Mouse (Mus musculus) limb, embryonic 12.5 days (tissue): ENCODE results near the gene Nf2. TPM values are rescaled to one million over a fixed set of nuclear protein-coding genes. Genes with fewer than 3 reads are reported as not detected.

ENCODE experiments used
- ATAC-seq: fragments of 200-750 bp; cut with Nextera tagmentation; 2 replicates; pipeline ENCODE4 v1.8.0; 2017; ENCODE audit warnings: low read depth, moderate TSS enrichment; ENCODE audit not compliant: insufficient number of reproducible peaks, insufficient read depth, low FRiP score, low TSS enrichment
- H3K27ac ChIP-seq: fragments of 300-500 bp; sonication (generic); 2 replicates; pipeline ENCODE4 v1.5.1; 2016; ENCODE audit warnings: mild to moderate bottlenecking, moderate library complexity
- H3K27me3 ChIP-seq: fragments of 300-500 bp; sonication (generic); 2 replicates; pipeline ENCODE4 v1.6.1; 2016; ENCODE audit warnings: mild to moderate bottlenecking, moderate library complexity
- H3K36me3 ChIP-seq: fragments of 300-500 bp; sonication (generic); 2 replicates; pipeline ENCODE4 v1.6.1; 2016; ENCODE audit warnings: mild to moderate bottlenecking, moderate library complexity
- H3K4me1 ChIP-seq: fragments of 300-500 bp; sonication (generic); replicated peaks from 2 replicates; pipeline ENCODE4 v1.6.1; 2016
- H3K4me2 ChIP-seq: fragments of 300-500 bp; sonication (generic); 2 replicates; pipeline ENCODE4 v1.6.1; 2016; ENCODE audit warnings: mild to moderate bottlenecking, moderate library complexity
- H3K4me3 ChIP-seq: fragments of 300-500 bp; sonication (generic); replicated peaks from 2 replicates; pipeline ENCODE4 v1.5.1; 2016; ENCODE audit warnings: mild to moderate bottlenecking
- H3K9ac ChIP-seq: fragments of 300-500 bp; sonication (generic); replicated peaks from 2 replicates; pipeline ENCODE4 v1.6.1; 2016; ENCODE audit warnings: mild to moderate bottlenecking, moderate library complexity
- H3K9me3 ChIP-seq: fragments of 300-500 bp; sonication (generic); 2 replicates; pipeline ENCODE4 v1.6.1; 2016; ENCODE audit warnings: mild to moderate bottlenecking, moderate library complexity
- WGBS: fragments of 180-500 bp; shearing (Covaris S2); methylation state at CpG from one replicate; pipeline ENCODE4 v1.1.7; 2016; 5-methylcytosine and 5-hydroxymethylcytosine counted together
- polyA plus RNA-seq: library from polyadenylated mRNA; unstranded; fragments of >200 nt; fragmentation: Nextera tagmentation; extraction: Ambion mirVana; gene quantifications from 2 replicates; pipeline ENCODE4 v1.2.1, GENCODE M21; 2016

Gene Nf2
- polyA plus RNA-seq, 1 experiment from 2014 or later, result 59.8 TPM

DNA sequence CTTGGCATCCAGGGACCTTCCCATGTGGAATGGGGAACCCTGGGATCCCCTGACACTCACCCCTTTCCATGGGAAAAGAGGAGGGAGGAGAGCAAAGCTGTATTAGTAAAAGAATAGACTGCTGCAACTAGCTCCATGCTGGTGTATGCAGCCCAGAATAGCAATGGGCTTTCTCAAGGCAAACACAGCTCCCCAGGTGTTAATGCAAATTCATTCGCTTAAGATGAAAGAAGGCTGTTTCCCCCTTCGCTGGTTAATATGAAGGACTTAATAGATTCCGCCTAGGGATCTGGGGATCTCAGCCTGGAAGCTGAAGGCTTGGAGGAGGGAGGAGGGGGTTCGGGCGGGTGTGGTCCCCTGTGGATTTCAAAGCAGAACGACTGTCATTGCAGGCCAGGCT lies 87.3 kb downstream of the Nf2 start:
- 13% methylated on average over 6 of the region's 6 CpGs for WGBS
- peaks cover 42% of the 10 kb centered on the region for H3K27me3 ChIP-seq

GRCm38 (mm10) chr11:4760438-4760837 lies 88.9 kb downstream of the Nf2 start:
- no peak overlapping the region for H3K4me3 ChIP-seq
- peaks cover 47% of the 10 kb centered on the region for H3K27me3 ChIP-seq
- no peak overlapping the region for H3K9ac ChIP-seq
- no peaks in the 10 kb centered on the region for H3K4me1 ChIP-seq
- no peak overlapping the region for H3K27ac ChIP-seq
- no peaks in the 10 kb centered on the region for H3K36me3 ChIP-seq
- H3K4me2 ChIP-seq, result no peak overlapping the region
- no peaks in the 10 kb centered on the region for H3K9me3 ChIP-seq
- WGBS, result 9% methylated on average over 4 of the region's 4 CpGs
- no peak for ATAC-seq

More for the DNA sequence above, 87.3 kb downstream of the Nf2 start:
- Histone ChIP-seq H3K9ac (no peak overlapping the region), H3K4me3 (no peak overlapping the region), H3K36me3 (peaks cover 4% of the 10 kb centered on the region; the same call in 1 of the 2 replicates), H3K4me2 (no peak overlapping the region), H3K9me3 (no peaks in the 10 kb centered on the region), H3K27ac (no peak overlapping the region), H3K4me1 (no peaks in the 10 kb centered on the region)
- ATAC-seq, result no peak

DNA sequence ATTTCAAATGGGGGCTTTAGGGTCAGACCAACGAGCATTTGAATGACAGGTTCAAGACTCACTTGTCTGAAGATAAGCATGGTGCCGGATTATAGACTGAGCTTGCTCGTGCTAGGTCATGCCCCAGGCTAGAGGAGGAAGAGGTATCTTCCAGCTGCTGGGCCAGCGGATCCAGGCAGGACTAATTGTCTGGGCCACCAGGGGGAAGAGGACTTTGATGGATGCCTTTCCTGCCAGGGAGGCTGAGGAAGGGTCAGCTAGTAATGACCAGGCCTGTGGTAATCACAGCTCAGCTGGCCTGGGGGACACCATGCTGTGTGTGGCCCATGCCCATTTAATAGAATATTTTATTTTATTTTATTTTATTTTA lies 91.6 kb downstream of the Nf2 start:
- Histone ChIP-seq H3K4me2 (no peak overlapping the region), H3K9me3 (peaks cover 6% of the 10 kb centered on the region; the same call in 1 of the 2 replicates), H3K36me3 (no peaks in the 10 kb centered on the region), H3K9ac (no peak overlapping the region), H3K4me1 (peaks cover 5% of the 10 kb centered on the region; the same call in 1 of the 2 replicates), H3K27ac (no peak overlapping the region), H3K27me3 (peaks cover 41% of the 10 kb centered on the region), H3K4me3 (no peak overlapping the region)
- WGBS, result 20% methylated on average over 4 of the region's 4 CpGs
- no peak for ATAC-seq

GRCm38 (mm10) chr11:4756984-4757788 lies 92.2 kb downstream of the Nf2 start:
- Histone ChIP-seq H3K4me3 (no peak overlapping the region), H3K4me2 (no peak overlapping the region), H3K4me1 (peaks cover 6% of the 10 kb centered on the region; the same call in 1 of the 2 replicates), H3K36me3 (no peaks in the 10 kb centered on the region), H3K27ac (no peak overlapping the region), H3K9ac (no peak overlapping the region), H3K27me3 (peaks cover 41% of the 10 kb centered on the region), H3K9me3 (peaks cover 6% of the 10 kb centered on the region; the same call in 1 of the 2 replicates)
- 45% methylated on average over 11 of the region's 11 CpGs for WGBS
- ATAC-seq, result no peak

DNA sequence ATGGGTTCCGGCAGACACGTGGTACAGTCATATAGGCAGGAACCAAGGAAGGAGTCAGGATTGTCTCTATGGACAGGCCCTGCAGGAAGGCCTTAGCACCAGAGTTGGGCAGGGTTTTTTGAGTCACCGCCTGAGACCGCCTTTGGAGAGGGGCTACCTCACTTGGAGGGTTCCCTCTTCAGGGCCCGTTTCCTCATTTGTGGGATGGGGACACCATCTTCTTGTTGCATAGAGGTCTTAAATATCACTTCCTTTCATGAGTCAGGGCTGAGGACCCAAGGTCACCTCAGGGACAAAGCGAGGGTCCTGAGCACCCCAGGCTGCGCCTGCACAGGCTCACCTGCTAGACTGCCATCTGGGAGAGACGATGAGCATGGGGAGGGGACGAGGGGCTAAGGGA lies 92.9 kb downstream of the Nf2 start:
- H3K27ac ChIP-seq, result no peak overlapping the region
- H3K4me3 ChIP-seq, result no peak overlapping the region
- H3K36me3 ChIP-seq, result no peaks in the 10 kb centered on the region
- H3K9ac ChIP-seq, result no peak overlapping the region
- peaks cover 41% of the 10 kb centered on the region for H3K27me3 ChIP-seq
- H3K4me2 ChIP-seq, result no peak overlapping the region
- 77% methylated on average over 9 of the region's 9 CpGs for WGBS
- peaks cover 6% of the 10 kb centered on the region; the same call in 1 of the 2 replicates for H3K4me1 ChIP-seq
- ATAC-seq, result no peak
- H3K9me3 ChIP-seq, result peaks cover 6% of the 10 kb centered on the region; the same call in 1 of the 2 replicates

GRCm38 (mm10) chr11:4754867-4755266 lies 94.5 kb downstream of the Nf2 start:
- Histone ChIP-seq H3K4me2 (no peak overlapping the region), H3K9me3 (peaks cover 6% of the 10 kb centered on the region; the same call in 1 of the 2 replicates), H3K4me1 (peaks cover 6% of the 10 kb centered on the region; the same call in 1 of the 2 replicates), H3K27me3 (peaks cover 42% of the 10 kb centered on the region), H3K4me3 (no peak overlapping the region), H3K27ac (no peak overlapping the region), H3K9ac (no peak overlapping the region), H3K36me3 (no peaks in the 10 kb centered on the region)
- WGBS, result 80% methylated on average over 11 of the region's 11 CpGs
- no peak for ATAC-seq

- no peaks in the 10 kb centered on the region for H3K36me3 ChIP-seq
- H3K27me3 ChIP-seq, result peaks cover 50% of the 10 kb centered on the region
- peaks cover 6% of the 10 kb centered on the region; the same call in 1 of the 2 replicates for H3K4me1 ChIP-seq
- no peak overlapping the region for H3K27ac ChIP-seq
- no peak overlapping the region for H3K4me3 ChIP-seq
- H3K9me3 ChIP-seq, result peaks cover 6% of the 10 kb centered on the region; the same call in 1 of the 2 replicates
- no peak for ATAC-seq
- whole genome bisulfite sequencing, result 93% methylated on average over 3 of the region's 3 CpGs
- no peak overlapping the region for H3K9ac ChIP-seq
- H3K4me2 ChIP-seq, result no peak overlapping the region
Observed at GRCm38 (mm10) chr11:4754036-4754435, 95.3 kb downstream of the Nf2 start.

- H3K9me3 ChIP-seq, result peaks cover 6% of the 10 kb centered on the region; the same call in 1 of the 2 replicates
- H3K9ac ChIP-seq, result no peak overlapping the region
- no peak overlapping the region for H3K27ac ChIP-seq
- WGBS, result 25% methylated on average over 10 of the region's 10 CpGs
- no peak overlapping the region for H3K4me3 ChIP-seq
- no peak overlapping the region for H3K4me2 ChIP-seq
- H3K36me3 ChIP-seq, result no peaks in the 10 kb centered on the region
- peaks cover 62% of the 10 kb centered on the region for H3K27me3 ChIP-seq
- no peak for ATAC-seq
- peaks cover 6% of the 10 kb centered on the region; the same call in 1 of the 2 replicates for H3K4me1 ChIP-seq
Observed at GRCm38 (mm10) chr11:4752836-4753235, 96.5 kb downstream of the Nf2 start.

DNA sequence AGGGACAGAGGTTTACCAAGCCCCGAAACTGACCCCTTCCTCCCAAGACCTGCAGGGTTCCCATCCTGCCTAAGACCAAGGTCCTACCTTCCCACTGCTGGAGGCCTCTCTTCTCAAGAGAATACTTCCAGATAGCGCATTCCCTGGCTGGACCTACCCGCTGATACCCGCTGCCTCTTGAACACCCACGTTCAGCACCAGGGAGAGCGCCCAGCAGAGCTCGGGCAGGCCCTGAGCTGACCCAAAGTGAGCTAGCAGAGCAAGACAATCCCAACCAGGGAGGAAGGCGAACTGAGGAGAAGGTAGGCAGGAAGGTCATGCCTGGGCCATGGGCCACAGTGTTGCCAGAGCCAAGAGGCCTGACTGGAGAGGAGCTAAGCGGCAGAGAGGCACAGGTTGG lies 99.1 kb downstream of the Nf2 start:
- H3K9ac ChIP-seq, result no peak overlapping the region
- H3K4me3 ChIP-seq, result no peak overlapping the region
- H3K27ac ChIP-seq, result no peak overlapping the region
- H3K4me2 ChIP-seq, result no peak overlapping the region
- WGBS, result 4% methylated on average over 9 of the region's 9 CpGs
- no peaks in the 10 kb centered on the region for H3K36me3 ChIP-seq
- no peak for ATAC-seq
- H3K27me3 ChIP-seq, result peaks cover 81% of the 10 kb centered on the region
- H3K4me1 ChIP-seq, result peaks cover 24% of the 10 kb centered on the region
- H3K9me3 ChIP-seq, result peaks cover 6% of the 10 kb centered on the region; the same call in 1 of the 2 replicates

DNA sequence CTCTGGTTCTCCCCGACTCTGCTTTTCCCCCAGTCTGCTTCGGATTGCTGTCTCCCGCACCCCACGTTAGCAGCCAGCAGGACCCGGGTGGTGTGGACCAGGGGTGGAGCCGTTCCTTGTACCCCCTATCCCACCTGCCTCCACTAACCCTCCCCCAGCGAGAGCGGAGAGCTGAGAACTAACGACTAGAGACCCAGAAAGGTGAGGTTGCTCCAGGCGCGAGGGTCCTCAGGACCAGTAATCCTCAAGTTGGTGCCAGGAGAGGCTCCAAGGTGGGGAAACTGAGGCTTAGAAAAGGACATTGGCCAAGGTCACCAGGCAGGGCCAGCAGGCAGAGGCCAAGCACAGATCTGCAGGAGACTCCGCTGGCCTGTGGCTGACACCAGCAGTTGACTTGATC lies 102.1 kb downstream of the Nf2 start:
- Histone ChIP-seq H3K4me2 (peak overlapping the region; percentile 97), H3K4me3 (peak overlapping the region; percentile 53), H3K9ac (peak overlapping the region; percentile 44; the same call in 1 of the 2 replicates), H3K9me3 (no peaks in the 10 kb centered on the region), H3K4me1 (peaks cover 18% of the 10 kb centered on the region), H3K36me3 (no peaks in the 10 kb centered on the region), H3K27ac (no peak overlapping the region), H3K27me3 (peaks cover 97% of the 10 kb centered on the region)
- no peak for ATAC-seq
- 2% methylated on average over 12 of the region's 12 CpGs for WGBS

DNA sequence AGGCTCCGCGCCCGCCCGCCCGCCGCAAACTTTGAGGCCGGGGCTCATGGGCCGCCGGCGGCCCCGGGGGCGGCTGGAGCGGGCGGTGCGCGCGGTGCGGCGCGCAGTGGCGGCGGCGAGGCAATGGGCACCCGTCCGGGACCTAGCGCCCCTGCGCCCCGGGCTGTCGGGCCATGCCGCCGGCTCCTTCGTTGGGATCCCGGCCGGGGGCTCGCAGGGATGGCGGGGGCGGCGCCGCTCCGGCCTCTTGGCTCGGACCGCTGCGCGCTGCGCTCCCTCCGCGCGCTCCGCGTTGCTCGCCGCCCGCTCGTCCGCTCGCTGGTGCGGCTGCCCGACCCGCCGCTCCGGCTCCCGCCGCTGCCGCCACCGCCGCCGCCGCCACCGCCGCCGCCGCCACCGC lies 102.6 kb downstream of the Nf2 start, which contains the start of gene Cabp7:
Gene Cabp7 (minus strand): TSS at position 46 of the 400 bp plus-strand sequence.
- peak within 1 kb of the TSS; percentile 44 for H3K9ac ChIP-seq
- peaks cover 18% of the 10 kb centered on the region for H3K4me1 ChIP-seq
- peaks cover 97% of the 10 kb centered on the region for H3K27me3 ChIP-seq
- no peaks in the 10 kb centered on the region for H3K9me3 ChIP-seq
- no peak within 1 kb of the TSS for H3K27ac ChIP-seq
- ATAC-seq, result no peak
- H3K36me3 ChIP-seq, result no peaks in the 10 kb centered on the region
- under 1% methylated on average over 24 of the region's 73 CpGs for WGBS
- H3K4me2 ChIP-seq, result peak within 1 kb of the TSS; percentile 97
- peak within 1 kb of the TSS; percentile 53 for H3K4me3 ChIP-seq
